Mouse (Mus musculus): ENCODE measurements around the gene Gabpa. TPM values are rescaled to one million over a fixed set of nuclear protein-coding genes. Genes with fewer than 3 reads are reported as not detected.

Gabpa gene
- total and polyA plus RNA-seq, 3 experiments = 44.3 to 82.8 (median 77.0) TPM

- dilution Hi-C loops (cut with MboI; ENCODE audit: extremely low pct_ligation_motif_present, extremely low pct_unique_long_range_greater_than_20kb, low sequenced_read_pairs) (no loop called here), in situ Hi-C loops (cut with MboI; ENCODE audit: low pct_ligation_motif_present, low pct_unique_long_range_greater_than_20kb, low sequenced_read_pairs) (loop anchor here (10.0 to 25.0 kb wide), 2 partner anchors 100 to 247 kb away; partner anchors contain the start of gene Mrpl39)
- no peak for TF ChIP-seq E2F4 (IDR thresholded peaks at IDR 0.05; ENCODE audit: insufficient replicate concordance, low read depth, low read length)
- TF ChIP-seq TBP (conservative IDR thresholded peaks at IDR 0.05; ENCODE audit: low read depth, low read length) = no peak
- TF ChIP-seq CHD1 (IDR thresholded peaks at IDR 0.05; ENCODE audit: low read depth, low read length) = peak; percentile 63; the same call in 1 of the 2 replicates
- 0 out of 2 replicates have a peak, but pooled peaks have one; percentile 0 for TF ChIP-seq MXI1 (IDR thresholded peaks at IDR 0.05; ENCODE audit: low read depth, low read length)
- peaks cover 65% of the 10 kb centered on the region for H3K79me2 ChIP-seq (replicated peaks; ENCODE audit: control insufficient read depth, extremely low read depth, insufficient read depth, poor library complexity, severe bottlenecking)
- H3K4me1 ChIP-seq (ENCODE audit: control insufficient read depth in 1 of 2, insufficient read depth in 2 of 2) = peaks cover 8 to 48% of the 10 kb centered on the region in 2 experiments
- no peaks in the 10 kb centered on the region for H3K9me3 ChIP-seq (replicated peaks; ENCODE audit: low read length)
- no peak for DNase-seq (ENCODE audit: extremely low read depth)
- peak overlapping the region; percentile 76; the same call in 1 of the 2 replicates for H3K4me2 ChIP-seq (ENCODE audit: insufficient read depth, low read depth, poor library complexity, severe bottlenecking)
- peak overlapping the region; percentile 74 for H3K27ac ChIP-seq (ENCODE audit: insufficient read depth, low read depth)
- peak overlapping the region; percentile 75 for H3K9ac ChIP-seq (ENCODE audit: insufficient read depth, low read depth)
- H3K4me3 ChIP-seq (replicated peaks in 1 of 3; ENCODE audit: low read depth in 2 of 3, low read length in 2 of 3, poor library complexity in 1 of 3) = peak overlapping the region; percentile 77 to 89 (median 87)
- H3K36me3 ChIP-seq (replicated peaks in 1 of 2; ENCODE audit: control insufficient read depth in 1 of 2, insufficient read depth in 1 of 2, low read length in 1 of 2) = peaks cover 31 to 59% of the 10 kb centered on the region in 2 experiments
- H3K27me3 ChIP-seq (replicated peaks) = no peaks in the 10 kb centered on the region
Observed at GRCm38 (mm10) chr16:84834344-84834743, 381 bp upstream of the Gabpa start.

- Histone ChIP-seq H3K4me2 (ENCODE audit: insufficient read depth, low read depth, poor library complexity, severe bottlenecking) (peak within 1 kb of the TSS; percentile 33), H3K9me3 (replicated peaks; ENCODE audit: low read length) (no peaks in the 10 kb centered on the region), H3K36me3 (replicated peaks in 1 of 2; ENCODE audit: control insufficient read depth in 1 of 2, insufficient read depth in 1 of 2, low read length in 1 of 2) (peaks cover 27 to 56% of the 10 kb centered on the region in 2 experiments), H3K27ac (ENCODE audit: insufficient read depth, low read depth) (peak within 1 kb of the TSS; percentile 85), H3K27me3 (replicated peaks) (no peaks in the 10 kb centered on the region), H3K4me1 (ENCODE audit: control insufficient read depth in 1 of 2, insufficient read depth in 2 of 2) (peaks cover 8 to 46% of the 10 kb centered on the region in 2 experiments), H3K4me3 (replicated peaks in 1 of 3; ENCODE audit: low read depth in 2 of 3, low read length in 2 of 3, poor library complexity in 1 of 3) (peak within 1 kb of the TSS; percentile 77 to 89 (median 87)), H3K79me2 (replicated peaks; ENCODE audit: control insufficient read depth, extremely low read depth, insufficient read depth, poor library complexity, severe bottlenecking) (peaks cover 64% of the 10 kb centered on the region), H3K9ac (ENCODE audit: insufficient read depth, low read depth) (peak within 1 kb of the TSS; percentile 98)
- in situ Hi-C loops (cut with MboI; ENCODE audit: low pct_ligation_motif_present, low pct_unique_long_range_greater_than_20kb, low sequenced_read_pairs) (loop anchor here (10.0 to 25.0 kb wide), 2 partner anchors 101 to 248 kb away; partner anchors contain the start of gene Mrpl39), dilution Hi-C loops (cut with MboI; ENCODE audit: extremely low pct_ligation_motif_present, extremely low pct_unique_long_range_greater_than_20kb, low sequenced_read_pairs) (no loop called here)
- TF ChIP-seq KAT2A (IDR thresholded peaks at IDR 0.05; ENCODE audit: insufficient replicate concordance, low read length) (0 out of 2 replicates have a peak, but pooled peaks have one; percentile 70), MXI1 (IDR thresholded peaks at IDR 0.05; ENCODE audit: low read depth, low read length) (no peak), CHD2 (IDR thresholded peaks at IDR 0.05; ENCODE audit: low read length) (peak; percentile 35), BHLHE40 (IDR thresholded peaks at IDR 0.05; ENCODE audit: low read depth, low read length) (no peak), EP300 (IDR thresholded peaks at IDR 0.05; ENCODE audit: low read length) (no peak), CHD1 (IDR thresholded peaks at IDR 0.05; ENCODE audit: low read depth, low read length) (no peak), POLR2A (IDR thresholded peaks at IDR 0.05; ENCODE audit: low read depth, low read length) (no peak; the same call in 1 of the 2 replicates), TBP (conservative IDR thresholded peaks at IDR 0.05; ENCODE audit: low read depth, low read length) (no peak), TCF12 (IDR thresholded peaks at IDR 0.05; ENCODE audit: low read depth, low read length) (no peak), E2F4 (IDR thresholded peaks at IDR 0.05; ENCODE audit: insufficient replicate concordance, low read depth, low read length) (no peak), HCFC1 (IDR thresholded peaks at IDR 0.05; ENCODE audit: low read depth, low read length) (peak; percentile 60), IRF4 (IDR thresholded peaks at IDR 0.05; ENCODE audit: low read depth, low read length) (peak; percentile 60; the same call in 1 of the 2 replicates), MYC (IDR thresholded peaks at IDR 0.05; ENCODE audit: low read depth, low read length) (no peak), PAX5 (IDR thresholded peaks at IDR 0.05; ENCODE audit: low read length) (no peak), NRF1 (IDR thresholded peaks at IDR 0.05; ENCODE audit: low read depth, low read length) (no peak), MAZ (IDR thresholded peaks at IDR 0.05; ENCODE audit: low read depth, low read length) (peak; percentile 85; the same call in 1 of the 2 replicates), ZC3H11A (IDR thresholded peaks at IDR 0.05; ENCODE audit: low read depth, low read length) (no peak), USF1 (IDR thresholded peaks at IDR 0.05; ENCODE audit: low read depth, low read length) (no peak), ETS1 (conservative IDR thresholded peaks at IDR 0.05; ENCODE audit: low read depth, low read length) (no peak), POLR2AphosphoS2 (IDR thresholded peaks at IDR 0.05; ENCODE audit: low read depth, low read length) (no peak), NELFE (IDR thresholded peaks at IDR 0.05; ENCODE audit: low read depth, low read length) (peak; percentile 63; the same call in 1 of the 2 replicates), USF2 (conservative IDR thresholded peaks at IDR 0.05; ENCODE audit: low read depth, low read length) (no peak), RCOR1 (conservative IDR thresholded peaks at IDR 0.05; ENCODE audit: low read depth, low read length) (no peak), MAFK (IDR thresholded peaks at IDR 0.05; ENCODE audit: insufficient replicate concordance, low read length) (no peak), JUN (IDR thresholded peaks at IDR 0.05; ENCODE audit: insufficient read depth, low read depth, low read length) (no peak), GABPA (IDR thresholded peaks at IDR 0.05; ENCODE audit: insufficient replicate concordance, low read depth, low read length) (no peak), RAD21 (IDR thresholded peaks at IDR 0.05; ENCODE audit: low read depth, low read length) (no peak), JUND (conservative IDR thresholded peaks at IDR 0.05; ENCODE audit: low read depth, low read length) (no peak), MEF2A (IDR thresholded peaks at IDR 0.05; ENCODE audit: borderline replicate concordance, low read depth, low read length) (0 out of 2 replicates have a peak, but pooled peaks have one; percentile 50), ZNF384 (IDR thresholded peaks at IDR 0.05; ENCODE audit: low read depth, low read length) (no peak), ELF1 (IDR thresholded peaks at IDR 0.05; ENCODE audit: low read depth, low read length) (peak; percentile 69)
- peak; percentile 66 for DNase-seq (ENCODE audit: extremely low read depth)
Observed at GRCm38 (mm10) chr16:84835441-84835822, 707 bp downstream of the Gabpa start, which contains the start of gene Atp5j. Gene Atp5j, minus strand, starts transcription at chr16:84835625.
